Mouse (Mus musculus) ES-E14 (cell line): Measurements from ENCODE around the gene St7. TPM values are rescaled to one million over a fixed set of nuclear protein-coding genes. Genes with fewer than 3 reads are reported as not detected.

Experiments used
- DNase-seq: peaks from one replicate; pipeline ENCODE4 v3.0.0-alpha.2; 2013; ENCODE audit warnings: low read depth, low spot score
- H3K27ac ChIP-seq: 2 replicates; pipeline ENCODE4 v1.5.1; 2012; ENCODE audit warnings: low read depth, mild to moderate bottlenecking, low read length, moderate library complexity, mixed read lengths; ENCODE audit not compliant: poor library complexity, insufficient read depth, severe bottlenecking
- H3K36me3 ChIP-seq: 2 replicates; pipeline ENCODE4 v1.6.1; 2012; ENCODE audit warnings: mild to moderate bottlenecking, low read length, moderate library complexity, mixed read lengths; ENCODE audit not compliant: control insufficient read depth, poor library complexity, insufficient read depth, severe bottlenecking
- H3K4me1 ChIP-seq, 2 experiments: fragments of 150-350 bp in 1 of 2; sonication (generic) in 1 of 2; 2 replicates each; pipeline ENCODE4 v1.6.1; 2012; ENCODE audit warnings: low read length in 2 of 2, mild to moderate bottlenecking in 1 of 2, mixed read lengths in 1 of 2; ENCODE audit not compliant: control insufficient read depth in 2 of 2, insufficient read depth in 2 of 2, poor library complexity in 1 of 2
- H3K4me3 ChIP-seq, 2 experiments: fragments of 150-350 bp in 1 of 2; sonication (generic) in 1 of 2; 2 replicates each; pipeline ENCODE4 v1.5.1; 2012; ENCODE audit warnings: low read length in 2 of 2, low read depth in 1 of 2, mild to moderate bottlenecking in 1 of 2, mixed read lengths in 1 of 2; ENCODE audit not compliant: insufficient read depth in 1 of 2, poor library complexity in 1 of 2, severe bottlenecking in 1 of 2
- H3K9ac ChIP-seq: 2 replicates; pipeline ENCODE4 v1.6.1; 2012; ENCODE audit warnings: low read depth, mild to moderate bottlenecking, low read length, mixed read lengths; ENCODE audit not compliant: poor library complexity, insufficient read depth, severe bottlenecking
- H3K9me3 ChIP-seq: fragments of 150-350 bp; sonication (generic); 2 replicates; pipeline ENCODE4 v1.6.1; 2012; ENCODE audit warnings: low read depth, mild to moderate bottlenecking, low read length; ENCODE audit not compliant: control insufficient read depth, insufficient read depth
- CHD2 ChIP-seq: IDR thresholded peaks from 2 replicates; pipeline ENCODE4 v1.6.1; 2014; ENCODE audit warnings: mild to moderate bottlenecking, low read depth, low read length, inconsistent platforms
- HCFC1 ChIP-seq: IDR thresholded peaks from 2 replicates; pipeline ENCODE4 v1.6.1; 2012; ENCODE audit warnings: low read length, inconsistent platforms, borderline replicate concordance; ENCODE audit not compliant: insufficient read depth
- MAFK ChIP-seq: IDR thresholded peaks from 2 replicates; pipeline ENCODE4 v1.6.1; 2014; ENCODE audit warnings: mild to moderate bottlenecking, low read depth, low read length, inconsistent platforms; ENCODE audit not compliant: insufficient read depth
- ZC3H11A ChIP-seq: IDR thresholded peaks from 2 replicates; pipeline ENCODE4 v1.6.1; 2012; ENCODE audit warnings: low read depth, mild to moderate bottlenecking, inconsistent platforms, low read length, borderline replicate concordance
- ZNF384 ChIP-seq: IDR thresholded peaks from 2 replicates; pipeline ENCODE4 v1.6.1; 2012; ENCODE audit warnings: low read depth, low read length, inconsistent platforms
- in situ Hi-C, 2 experiments: fragments of 600-800 bp; cut with MboI; formaldehyde crosslinking; loops; one replicate each; pipeline ENCODE4 v1.15.1; 2025; ENCODE audit warnings: low sequenced_read_pairs in 2 of 2, inconsistent platforms in 1 of 2; ENCODE audit not compliant: unreplicated experiment in 2 of 2
- total RNA-seq: library from RNA; depleted of rRNA; stranded (reverse); fragments of 300-350 nt; gene quantifications from 2 replicates; pipeline ENCODE4 v1.2.3, GENCODE M21; 2012

The St7 gene
- total RNA-seq, 1 experiment: 4.2 TPM

DNA sequence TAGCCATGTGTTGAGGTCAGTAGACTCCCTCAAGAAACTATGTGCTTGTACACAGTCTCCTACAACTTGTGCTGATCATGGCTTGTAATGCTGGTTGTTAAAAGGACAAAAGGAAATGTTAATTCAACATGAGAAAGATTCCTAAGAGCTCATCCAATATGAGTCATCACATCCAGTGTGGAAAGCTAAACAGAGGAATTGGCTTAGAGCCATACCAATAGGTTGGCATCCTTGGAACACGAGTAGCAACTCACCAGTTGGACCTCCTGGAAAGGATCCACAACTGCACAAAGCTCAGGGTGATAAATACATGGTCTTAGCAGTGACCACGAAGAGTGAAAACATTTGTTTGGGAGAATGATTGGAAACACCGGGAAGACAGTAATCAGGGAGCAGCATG, 230.6 kb downstream of the St7 start:
- Histone ChIP-seq H3K9me3 (no peaks in the 10 kb centered on the region), H3K36me3 (no peaks in the 10 kb centered on the region), H3K9ac (no peak overlapping the region), H3K27ac (no peak overlapping the region), H3K4me3 (no peak overlapping the region), H3K4me1 (no peaks in the 10 kb centered on the region)
- DNase-seq: no peak
- no peak for TF ChIP-seq HCFC1
- TF ChIP-seq MAFK: no peak
- TF ChIP-seq CHD2: no peak
- no peak for TF ChIP-seq ZC3H11A
- TF ChIP-seq ZNF384: no peak
- in situ Hi-C loops: no loop called here

DNA sequence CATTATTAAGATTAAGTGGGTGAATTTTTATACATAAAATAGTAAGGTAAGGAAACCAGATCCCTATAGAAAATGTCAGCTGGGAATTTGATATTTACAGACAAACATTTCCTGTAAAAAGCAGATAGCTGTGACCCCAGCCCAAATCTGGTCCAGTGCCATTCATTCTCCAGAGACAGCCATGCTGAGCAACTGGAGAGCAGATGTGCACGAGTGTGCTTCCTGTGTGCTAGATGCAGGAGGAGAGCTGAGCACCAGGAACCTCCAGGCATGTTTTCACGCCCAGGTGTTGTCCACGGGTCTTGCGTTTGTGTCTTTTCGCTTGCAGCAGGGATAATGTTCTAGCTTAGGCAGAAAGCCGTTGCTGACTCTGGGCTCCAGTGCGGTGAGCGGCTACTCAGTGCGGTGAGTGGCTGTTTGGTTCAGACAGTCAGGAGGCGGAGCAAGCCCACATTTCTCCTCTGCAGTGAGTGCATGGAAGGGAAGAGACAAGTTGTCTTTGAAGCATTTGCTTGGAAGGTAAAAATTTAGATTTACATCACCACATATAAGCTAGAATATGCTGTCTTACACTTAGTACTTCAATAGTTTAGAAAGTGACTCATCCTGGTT, 231.3 kb downstream of the St7 start:
- no peaks in the 10 kb centered on the region for H3K4me1 ChIP-seq
- H3K27ac ChIP-seq: no peak overlapping the region
- H3K9me3 ChIP-seq: no peaks in the 10 kb centered on the region
- no peak overlapping the region for H3K9ac ChIP-seq
- in situ Hi-C loops: no loop called here
- no peak for DNase-seq
- no peak overlapping the region for H3K4me3 ChIP-seq
- no peaks in the 10 kb centered on the region for H3K36me3 ChIP-seq
- no peak for TF ChIP-seq ZNF384
- no peak for TF ChIP-seq ZC3H11A
- no peak for TF ChIP-seq MAFK
- TF ChIP-seq HCFC1: no peak
- no peak for TF ChIP-seq CHD2

DNA sequence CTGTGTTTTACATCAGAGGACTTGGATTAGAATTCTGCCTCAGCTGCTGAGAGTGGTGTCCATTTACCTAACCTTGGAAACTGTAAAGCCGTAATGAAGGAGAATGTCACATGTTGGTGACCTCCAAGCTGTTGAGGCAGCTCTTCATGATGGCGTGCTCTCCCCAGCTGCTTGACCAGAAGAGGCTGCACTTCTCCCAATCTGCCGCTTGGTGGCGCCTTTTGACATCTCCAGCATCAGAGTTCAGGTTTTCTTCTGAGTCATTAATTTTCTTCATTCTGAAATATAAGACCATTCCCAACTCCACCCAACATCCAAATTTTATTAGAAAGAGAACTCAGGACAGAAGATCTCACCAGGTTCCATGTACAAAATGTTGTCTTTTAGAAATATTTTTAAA, 232.5 kb downstream of the St7 start:
- Histone ChIP-seq H3K4me3 (no peak overlapping the region), H3K36me3 (no peaks in the 10 kb centered on the region), H3K27ac (no peak overlapping the region), H3K4me1 (no peaks in the 10 kb centered on the region), H3K9ac (no peak overlapping the region), H3K9me3 (no peaks in the 10 kb centered on the region)
- DNase-seq: peak; percentile 49
- no peak for TF ChIP-seq ZC3H11A
- no peak for TF ChIP-seq CHD2
- TF ChIP-seq ZNF384: no peak
- in situ Hi-C loops: no loop called here

DNA sequence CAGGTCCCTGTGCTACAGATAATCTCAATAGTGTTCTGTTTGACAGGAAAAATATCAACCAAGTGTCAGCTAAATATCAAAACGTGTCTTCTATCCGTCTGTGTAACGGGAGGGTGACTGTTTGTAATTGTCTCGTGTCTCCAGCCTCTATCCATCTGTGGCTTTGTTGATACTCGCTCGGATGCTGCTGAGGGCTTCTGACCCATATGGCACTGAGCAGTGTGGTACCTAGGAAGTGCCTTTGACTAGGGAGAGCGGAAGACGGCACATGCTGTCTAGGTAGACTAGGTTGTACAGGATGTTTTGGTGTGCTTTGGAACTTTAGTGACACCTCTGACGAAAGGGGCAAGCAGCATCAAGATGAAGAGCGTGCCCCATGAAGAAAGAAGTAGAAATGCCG, 235.0 kb downstream of the St7 start:
- Histone ChIP-seq H3K9me3 (no peaks in the 10 kb centered on the region), H3K4me3 (no peak overlapping the region), H3K27ac (no peak overlapping the region), H3K9ac (no peak overlapping the region), H3K4me1 (no peaks in the 10 kb centered on the region), H3K36me3 (no peaks in the 10 kb centered on the region)
- no peak for TF ChIP-seq ZC3H11A
- no peak for TF ChIP-seq HCFC1
- no peak for TF ChIP-seq CHD2
- no peak for TF ChIP-seq ZNF384
- no peak for TF ChIP-seq MAFK
- DNase-seq: no peak
- in situ Hi-C loops: no loop called here

DNA sequence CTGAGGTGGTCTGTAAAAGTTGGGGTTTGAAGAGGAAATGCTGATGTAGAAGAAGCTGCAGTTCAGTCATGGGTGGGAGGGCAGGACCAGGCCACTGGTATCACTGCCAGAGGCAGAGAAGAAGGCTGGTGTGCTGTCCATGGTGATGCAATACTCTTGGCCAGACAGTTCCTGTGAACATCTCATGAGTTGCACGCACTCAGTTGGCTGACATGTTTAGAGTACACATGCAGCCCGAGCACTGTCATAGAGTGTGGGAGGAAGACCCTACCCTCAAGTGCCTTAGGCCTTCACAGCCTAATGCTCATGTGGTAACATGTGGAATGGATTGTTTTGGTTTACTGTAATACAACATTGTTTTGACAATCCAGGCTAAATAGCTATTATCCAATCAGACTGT, 238.5 kb downstream of the St7 start:
- Histone ChIP-seq H3K4me1 (no peaks in the 10 kb centered on the region), H3K9ac (no peak overlapping the region), H3K9me3 (no peaks in the 10 kb centered on the region), H3K27ac (no peak overlapping the region), H3K36me3 (no peaks in the 10 kb centered on the region), H3K4me3 (no peak overlapping the region)
- no peak for DNase-seq
- in situ Hi-C loops: no loop called here
- no peak for TF ChIP-seq ZC3H11A
- TF ChIP-seq CHD2: no peak
- no peak for TF ChIP-seq HCFC1
- no peak for TF ChIP-seq ZNF384
- no peak for TF ChIP-seq MAFK
